Mouse (Mus musculus) left cerebral cortex, postnatal 25 days (tissue): ENCODE data around the gene Kel. TPM values are rescaled to one million over a fixed set of nuclear protein-coding genes. Genes with fewer than 3 reads are reported as not detected.
A peak's percentile ranks its signal among the peaks of the same experiment; 100 is the strongest.

Experiments used
- DNase-seq, 2 experiments: peaks; one replicate each; pipeline ENCODE4 v3.0.0; 2022; ENCODE audit warnings: low spot score in 2 of 2, mixed read lengths in 1 of 2
- intact Hi-C: fragments of 180-260 bp; cut with DNase I; formaldehyde crosslinking; loops from one replicate; pipeline ENCODE4 v1.15.1; 2025
- total RNA-seq, 2 experiments: library from RNA; stranded (reverse); gene quantifications; 2 replicates each; pipeline ENCODE4 v1.2.3; 2021

Gene Kel
- total RNA-seq, 2 experiments from 2014 or later = not detected

DNA sequence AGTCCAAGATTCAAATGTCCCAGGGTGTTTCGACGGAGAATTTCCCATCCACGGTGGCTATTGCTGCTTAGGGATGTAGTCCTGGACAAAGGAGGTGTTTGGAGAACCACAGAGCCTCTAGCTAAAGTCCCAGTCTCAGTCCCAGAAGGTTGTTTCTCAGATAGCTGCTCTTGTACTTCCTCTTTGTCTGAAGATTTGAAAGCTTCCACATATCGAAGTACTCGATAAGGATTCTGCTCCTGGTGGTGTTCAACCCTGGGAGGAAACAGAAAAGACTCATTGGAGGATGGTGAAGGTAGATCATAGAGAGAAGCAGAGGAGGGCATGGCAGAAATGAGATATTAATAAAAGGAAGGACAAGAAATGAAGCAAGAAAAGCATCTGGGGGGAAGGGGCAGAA is 51.0 kb downstream of the Kel start:
- DNase-seq = no peak
- intact Hi-C loops = no loop called here

DNA sequence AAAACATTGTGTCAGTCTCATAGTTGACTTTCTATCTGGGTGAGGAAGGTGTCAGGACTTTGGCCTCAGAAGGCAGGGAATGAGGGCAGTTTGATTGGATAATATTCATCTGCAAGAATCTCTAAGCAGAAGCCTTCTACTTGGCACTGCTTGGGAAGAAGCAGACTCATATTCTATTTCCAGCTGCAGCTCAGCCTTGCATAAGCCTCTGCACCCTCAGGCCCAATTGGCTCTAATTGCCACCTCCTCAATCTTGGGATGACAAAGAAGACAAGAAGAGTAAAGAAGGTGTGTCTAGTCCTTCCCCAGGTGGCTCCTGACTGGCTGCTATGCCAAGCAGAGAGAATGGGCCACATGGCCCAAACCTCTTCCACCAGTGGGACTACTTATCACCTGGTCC is 57.5 kb downstream of the Kel start:
- intact Hi-C loops = no loop called here
- DNase-seq = peak in 1 of 2 experiments; percentile 30

DNA sequence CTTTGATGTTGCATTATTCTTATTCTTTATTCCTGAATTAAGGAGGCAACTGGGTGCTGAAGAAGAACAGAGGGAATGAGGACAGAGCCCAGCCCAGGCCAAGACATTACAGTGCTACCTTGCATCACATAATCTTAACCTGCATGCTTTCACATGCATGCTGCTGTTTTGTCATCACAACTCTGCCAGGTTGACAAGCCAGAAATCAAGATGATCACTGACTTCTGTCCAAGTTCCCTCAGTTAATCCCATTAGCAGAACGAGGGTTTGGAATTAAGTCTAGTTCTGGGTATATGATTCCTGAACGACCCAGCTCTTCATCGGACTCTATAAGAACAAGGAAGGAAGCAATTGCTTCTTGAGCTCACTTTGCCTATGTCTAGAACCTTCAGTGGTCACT is 57.9 kb downstream of the Kel start:
- DNase-seq = no peak
- intact Hi-C loops = no loop called here

DNA sequence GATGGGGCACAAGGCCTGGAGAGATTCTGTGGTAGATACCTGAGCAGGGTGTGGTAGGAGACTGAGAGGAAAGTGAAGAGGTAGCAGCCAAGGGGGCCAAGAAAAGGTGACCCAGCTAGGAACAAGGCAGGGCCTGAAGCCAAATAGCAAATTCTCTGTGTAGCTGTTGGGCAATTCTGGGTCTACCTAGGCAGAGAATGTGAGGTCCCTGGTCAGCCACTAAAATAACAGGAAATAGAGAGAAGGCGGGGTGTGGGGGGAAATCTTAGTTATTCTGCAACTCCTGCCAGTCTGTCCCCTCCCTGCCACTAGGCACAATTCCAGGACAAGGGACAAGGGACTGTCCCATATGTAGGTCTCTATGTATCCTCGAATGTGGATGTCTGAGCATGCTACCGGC is 60.9 kb downstream of the Kel start:
- no peak for DNase-seq
- intact Hi-C loops = no loop called here

DNA sequence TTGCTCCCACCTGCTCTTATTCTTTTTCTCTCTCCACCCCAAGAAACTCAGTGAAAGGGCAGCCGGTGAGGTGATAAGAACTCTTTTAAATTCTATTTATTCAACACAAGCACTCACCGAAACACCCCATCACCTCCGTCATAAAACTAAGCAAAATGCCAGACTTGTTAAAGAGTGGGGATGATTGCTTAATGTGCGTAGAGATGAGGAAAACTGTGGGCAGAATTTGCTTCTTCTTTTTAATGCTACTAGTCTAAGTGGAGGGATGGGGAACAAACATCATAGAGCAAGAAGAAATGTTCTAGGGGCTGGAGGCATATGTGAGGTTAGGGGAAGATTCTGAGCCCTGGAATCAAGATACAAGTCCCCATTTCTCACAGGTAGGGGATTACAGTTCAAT is 61.4 kb downstream of the Kel start:
- intact Hi-C loops = no loop called here
- DNase-seq = no peak

DNA sequence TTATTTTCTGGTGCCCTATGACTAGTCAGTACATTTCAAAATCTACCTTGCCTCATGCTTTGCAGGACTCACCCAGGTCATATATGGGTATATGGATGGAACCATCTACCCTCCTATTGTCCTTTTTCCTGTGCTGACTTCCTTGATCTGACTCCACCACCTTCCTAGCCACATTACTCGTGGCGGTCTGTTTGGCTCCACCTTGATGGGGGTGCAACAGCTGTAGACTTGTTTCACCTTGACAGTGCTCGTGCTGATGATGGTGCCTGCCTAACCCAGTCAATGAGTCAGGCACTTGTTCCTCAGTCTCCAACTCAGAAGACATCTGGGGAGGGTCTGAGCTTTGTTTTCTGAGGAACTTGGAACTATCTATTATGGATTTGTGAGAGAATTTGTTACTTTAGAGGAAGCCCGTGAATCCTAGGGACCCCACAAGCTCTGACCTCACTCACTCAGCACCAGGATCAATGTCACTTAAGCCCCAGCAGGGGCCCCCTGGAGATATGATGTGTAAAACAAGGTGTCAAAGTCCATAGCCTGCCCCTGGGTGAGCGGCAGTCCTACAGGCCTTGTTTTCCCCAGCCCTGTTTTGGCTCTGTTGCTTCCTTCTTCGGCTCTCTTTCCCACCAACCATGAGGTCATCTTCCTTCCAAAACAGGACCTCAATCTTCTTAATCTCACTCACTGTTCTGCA is 62.8 kb downstream of the Kel start:
- intact Hi-C loops = no loop called here

DNA sequence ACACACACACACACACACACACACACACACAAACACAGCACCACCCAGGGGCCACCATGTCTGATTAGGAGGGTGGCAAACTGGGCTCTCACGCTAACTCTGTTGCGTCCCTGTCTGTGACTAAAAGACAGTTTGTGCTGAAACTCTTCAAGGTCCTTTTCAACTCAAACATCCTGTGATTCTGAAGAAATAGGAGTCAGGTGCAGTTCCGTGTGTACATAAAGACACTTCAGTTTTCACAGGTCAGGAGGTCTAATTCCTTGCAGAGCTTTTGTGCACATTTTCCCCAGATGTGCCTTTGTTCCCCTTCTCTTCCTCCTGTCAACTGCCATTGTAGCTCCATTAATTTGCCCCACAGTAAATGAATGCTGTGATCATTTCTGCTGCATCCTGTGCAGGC is 63.7 kb downstream of the Kel start:
- no peak for DNase-seq
- intact Hi-C loops = no loop called here

More for the DNA sequence above, 62.8 kb downstream of the Kel start:
- DNase-seq = no peak

DNA sequence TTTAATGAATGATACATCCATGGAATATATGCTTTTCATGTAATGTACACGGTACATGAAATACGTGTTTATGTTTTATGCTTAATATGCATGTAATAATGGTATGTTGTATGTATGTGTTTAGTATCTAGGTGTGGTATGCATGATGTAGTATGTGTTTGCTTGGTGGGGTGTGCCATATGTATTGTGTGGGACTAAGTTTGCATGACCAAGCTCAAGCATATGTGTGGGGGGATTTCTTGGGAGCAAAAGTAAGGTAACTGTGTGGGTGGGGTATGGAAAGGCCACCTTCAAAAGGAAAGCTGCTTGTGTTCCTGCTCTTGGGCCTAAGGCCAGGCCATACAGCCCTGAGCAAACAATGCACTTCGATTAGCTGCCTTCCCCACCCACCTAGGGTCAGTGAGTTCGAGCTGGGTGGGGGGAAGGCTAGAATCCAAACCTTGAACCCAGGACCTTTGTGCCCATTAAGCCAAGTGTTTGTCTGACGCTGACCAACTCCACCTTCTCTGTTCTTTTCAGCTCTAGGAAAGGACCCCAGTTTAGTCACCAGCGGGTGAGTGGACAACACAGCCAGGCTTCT is 66.1 kb downstream of the Kel start:
- intact Hi-C loops = loop anchor here (10.0 kb wide), 1 partner anchor 557 kb away; no protein-coding TSS in a partner anchor
- no peak for DNase-seq

DNA sequence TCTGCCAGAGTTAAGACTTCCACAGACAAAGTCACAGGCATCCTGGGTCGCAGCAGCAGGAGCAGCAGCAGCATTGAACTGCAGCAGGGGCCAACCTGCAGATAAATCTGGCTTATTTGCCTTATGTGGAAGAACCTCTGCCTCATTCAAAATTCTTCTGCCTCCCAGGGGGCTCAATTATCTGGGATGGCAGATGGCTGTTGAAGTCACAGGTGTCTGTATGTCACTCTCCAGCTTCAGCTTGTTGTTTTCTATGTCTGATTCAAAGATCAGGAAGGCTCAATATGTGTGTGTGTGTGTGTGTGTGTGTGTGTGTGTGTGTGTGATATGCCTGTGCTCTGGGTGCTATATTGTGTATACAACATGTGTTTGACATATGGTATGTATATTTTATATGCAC is 66.7 kb downstream of the Kel start:
- intact Hi-C loops = loop anchor here (10.0 kb wide), 1 partner anchor 557 kb away; no protein-coding TSS in a partner anchor
- no peak for DNase-seq

Other genes starting within 250 kb of the Kel start
- not detected for gene Prss1, start 245.4 kb downstream of the Kel start, total RNA-seq
- gene Prss2, start 182.6 kb downstream of the Kel start, total RNA-seq = not detected
- 100 to 1,000 TPM; 116 to 117 TPM for gene Ephb6, start 98.9 kb downstream of the Kel start, total RNA-seq
- gene Trpv6, start 67.9 kb downstream of the Kel start, total RNA-seq = 1 to 10 TPM; 1.5 to 2.7 TPM
- not detected for gene Trpv5, start 23.6 kb downstream of the Kel start, total RNA-seq
- not detected for gene Llcfc1, start 19.9 kb downstream of the Kel start, total RNA-seq
- not detected for gene Olfr459, start 70.8 kb upstream of the Kel start, total RNA-seq
- not detected for gene Pip, start 143.2 kb upstream of the Kel start, total RNA-seq
- gene Sval2, start 148.7 kb upstream of the Kel start, total RNA-seq = not detected
- not detected for gene Sval1, start 247.3 kb upstream of the Kel start, total RNA-seq